Mouse (Mus musculus) heart, postnatal 4 days (tissue): ENCODE results near the gene Fsd1. TPM values are rescaled to one million over a fixed set of nuclear protein-coding genes. Genes with fewer than 3 reads are reported as not detected.

Experiments used
- DNase-seq: peaks from one replicate; pipeline ENCODE4 v3.0.0; 2021
- total RNA-seq, 2 experiments: library from RNA; stranded (reverse); gene quantifications; 2 replicates each; pipeline ENCODE4 v1.2.3; 2021

Gene Fsd1
- total RNA-seq, 2 experiments from 2014 or later = 0.34 to 1.5 TPM

DNA sequence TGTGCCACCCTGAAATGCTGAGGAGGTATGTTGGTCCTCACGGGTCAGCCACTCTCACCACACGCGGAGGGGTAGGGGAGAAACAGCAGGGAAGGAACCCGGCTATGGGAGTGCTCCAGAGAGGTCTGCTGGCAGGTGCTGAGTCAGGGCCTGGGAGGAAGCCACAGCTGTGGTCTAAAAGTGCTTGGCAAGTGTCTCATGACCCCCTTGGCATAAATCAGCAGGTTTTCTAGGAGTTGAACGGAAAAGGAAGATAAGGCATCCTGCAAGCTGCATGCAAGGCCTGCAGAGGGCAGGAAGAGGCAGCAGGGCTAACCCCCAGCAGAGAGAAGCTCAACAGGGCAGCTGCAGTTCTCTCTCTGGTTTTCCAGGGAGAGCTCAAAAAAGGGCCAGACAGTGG lies 44.6 kb downstream of the Fsd1 start:
- DNase-seq = peak; percentile 43

DNA sequence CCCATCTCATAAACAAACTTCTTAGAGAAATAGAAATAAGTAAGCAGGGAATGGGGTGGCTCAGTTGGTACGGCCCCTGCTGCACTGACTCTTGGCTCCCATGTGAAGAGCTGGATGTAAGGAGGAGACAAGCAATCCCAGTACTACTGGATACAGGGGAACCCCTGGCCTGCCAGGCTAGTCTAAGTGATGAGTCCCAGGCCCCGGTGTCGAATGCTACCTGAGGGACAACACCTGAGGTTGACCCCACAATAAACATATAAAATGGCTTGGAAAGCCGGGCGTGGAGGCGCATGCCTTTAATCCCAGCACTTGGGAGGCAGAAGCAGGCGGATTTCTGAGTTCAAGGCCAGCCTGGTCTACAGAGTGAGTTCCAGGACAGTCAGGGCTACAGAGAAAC lies 45.1 kb downstream of the Fsd1 start:
- no peak for DNase-seq

DNA sequence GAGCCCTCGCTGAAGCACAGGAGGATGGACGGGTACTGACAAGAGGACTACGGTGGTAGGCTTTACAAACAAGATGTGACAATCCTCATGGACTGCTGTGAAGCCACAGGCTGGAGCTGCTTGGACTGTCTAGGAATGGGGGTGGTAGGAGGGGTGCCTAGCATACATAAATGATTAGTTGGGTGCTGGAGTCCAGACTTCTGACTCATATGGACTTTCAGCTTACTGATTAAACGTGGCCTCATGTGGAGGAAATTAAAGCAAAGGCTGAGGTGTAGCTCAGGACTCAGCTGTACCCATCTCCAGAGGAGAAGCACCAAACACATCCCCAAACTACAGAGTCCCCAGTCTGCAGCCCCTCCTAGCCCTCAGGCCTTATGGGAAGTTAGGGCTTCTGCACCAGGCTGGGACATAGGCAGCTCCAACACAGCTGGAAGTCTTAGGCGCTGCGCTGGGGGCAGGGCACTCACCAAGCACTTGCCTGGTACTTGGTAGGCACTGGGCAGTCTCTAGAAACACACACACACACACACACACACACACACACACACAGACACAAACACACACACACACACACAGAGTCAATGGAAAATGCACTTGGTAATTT lies 45.9 kb downstream of the Fsd1 start:
- no peak for DNase-seq

DNA sequence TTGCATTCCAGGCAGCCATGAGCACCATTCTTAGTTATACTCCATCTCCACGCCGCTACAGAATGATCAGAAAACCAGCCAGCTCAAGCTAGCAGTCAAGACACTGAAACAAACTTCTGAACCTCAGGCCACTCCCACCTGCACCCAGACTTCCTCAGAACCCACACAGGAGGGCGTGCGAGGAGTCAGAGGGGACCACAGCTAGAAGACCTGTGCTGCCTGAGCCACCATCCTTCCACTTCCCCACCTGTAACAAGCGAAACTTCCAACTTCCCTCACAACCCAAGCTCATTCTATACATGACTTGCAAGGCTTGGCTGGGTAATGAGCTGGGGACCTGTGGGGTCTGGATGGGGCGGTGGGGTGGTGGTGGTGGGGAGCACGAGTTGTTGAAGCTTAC lies 46.5 kb downstream of the Fsd1 start:
- no peak for DNase-seq

DNA sequence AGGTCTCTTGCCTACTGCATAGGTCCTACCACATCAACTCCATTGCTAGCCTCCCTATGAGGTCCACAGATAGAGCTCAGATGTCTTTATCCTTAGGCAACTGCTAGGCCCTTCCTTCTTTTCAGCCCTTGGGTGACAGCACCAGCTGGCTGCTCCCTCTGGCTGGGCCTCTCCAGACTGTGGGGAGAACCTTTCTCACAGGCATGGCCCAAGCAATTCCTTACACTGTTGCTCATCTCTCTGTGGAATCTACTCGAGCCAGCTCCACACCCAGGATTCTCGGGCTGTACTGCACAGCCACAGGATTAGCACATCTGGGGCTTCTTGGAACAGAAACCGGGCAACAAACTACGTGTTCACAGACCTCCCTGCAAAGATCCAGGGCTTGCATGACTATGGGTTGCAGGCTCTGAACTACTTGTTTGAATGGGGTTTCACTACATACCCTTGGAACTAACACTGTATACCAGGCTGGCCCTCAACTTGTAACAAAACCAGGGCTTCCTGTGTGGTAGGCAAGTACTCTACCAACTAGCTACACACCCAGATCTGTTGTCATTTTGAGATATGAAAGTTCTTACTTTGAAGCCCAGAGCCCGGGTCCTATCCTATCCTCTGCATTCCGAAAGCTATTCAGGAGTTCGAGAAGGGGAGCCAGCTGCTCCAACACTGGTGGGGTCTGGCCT lies 47.9 kb downstream of the Fsd1 start:
- DNase-seq = no peak

DNA sequence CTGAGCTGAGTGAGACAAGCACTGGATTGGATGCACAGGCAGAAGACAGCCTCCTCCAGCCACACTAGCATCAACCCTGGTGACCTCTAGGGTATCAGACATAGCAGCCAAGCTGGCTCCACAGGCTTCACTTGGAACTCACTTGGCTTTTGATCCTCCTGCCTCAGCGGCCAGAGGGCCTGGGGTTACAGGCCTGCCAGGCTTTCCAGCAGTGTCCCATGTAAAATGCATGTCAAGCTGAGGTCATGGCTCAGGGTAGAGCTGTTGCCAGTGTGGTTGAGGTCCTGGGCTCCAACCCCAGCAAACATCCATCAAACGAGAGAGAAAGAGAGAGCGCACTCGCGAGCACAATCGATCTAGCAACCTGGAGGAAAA lies 48.4 kb downstream of the Fsd1 start:
- no peak for DNase-seq

DNA sequence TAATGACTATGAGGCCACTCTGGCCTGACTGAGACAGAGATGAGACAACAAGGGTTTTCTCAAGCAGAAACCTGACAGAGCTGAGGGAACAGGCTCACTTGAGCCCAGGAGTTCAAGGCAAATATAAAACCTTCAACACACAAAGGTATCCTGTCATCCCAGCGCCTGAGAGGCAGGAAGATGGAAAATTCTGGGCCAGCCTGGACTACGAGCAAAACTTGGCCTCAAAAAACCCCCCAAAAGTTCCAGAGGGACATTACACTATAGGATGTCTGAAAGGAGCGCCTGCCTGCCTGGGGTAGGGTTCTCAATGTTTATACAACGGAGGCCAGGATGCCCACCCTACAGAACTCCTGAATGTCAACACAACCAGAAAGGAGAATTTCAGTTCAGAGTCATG lies 48.9 kb downstream of the Fsd1 start:
- DNase-seq = no peak

DNA sequence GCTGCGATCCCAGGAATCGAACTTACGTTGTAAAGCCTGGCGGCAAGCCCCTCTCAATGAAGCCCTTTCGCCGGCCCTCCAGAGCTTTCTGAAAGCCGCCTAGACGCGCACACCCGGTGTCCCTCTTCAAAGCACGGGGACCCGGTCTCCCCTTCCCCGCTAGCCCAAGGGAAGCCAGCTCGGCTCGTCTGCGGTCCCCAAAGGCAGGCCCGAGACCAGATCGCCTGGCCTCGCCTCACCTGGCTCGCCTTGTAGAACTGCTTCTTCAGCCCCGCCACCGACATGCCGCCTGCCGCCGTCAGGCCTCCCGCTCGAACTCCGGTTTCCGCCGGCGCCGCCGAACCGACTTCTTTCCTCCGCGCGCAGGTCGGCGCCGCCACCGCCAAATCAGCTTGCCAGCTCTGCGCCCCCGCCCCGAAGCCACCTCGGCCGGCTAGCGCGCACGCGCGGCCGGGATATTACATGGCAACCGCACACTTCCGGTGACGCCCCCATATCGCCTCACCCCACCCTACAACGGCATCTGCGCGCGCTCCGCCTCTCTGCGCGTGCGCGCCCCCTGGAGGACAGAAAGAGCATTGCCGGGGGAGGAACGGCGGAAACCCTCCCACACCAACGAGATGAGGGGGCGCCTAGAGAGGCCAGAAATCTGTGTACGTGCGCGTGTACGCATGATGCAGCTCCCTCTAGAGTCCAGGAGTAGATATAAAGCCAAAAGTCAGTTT lies 50.0 kb downstream of the Fsd1 start, which contains the start of gene Sh3gl1:
Gene Sh3gl1 (minus strand): TSS at position 460 of the 725 bp plus-strand sequence.
- peak; percentile 100 for DNase-seq

DNA sequence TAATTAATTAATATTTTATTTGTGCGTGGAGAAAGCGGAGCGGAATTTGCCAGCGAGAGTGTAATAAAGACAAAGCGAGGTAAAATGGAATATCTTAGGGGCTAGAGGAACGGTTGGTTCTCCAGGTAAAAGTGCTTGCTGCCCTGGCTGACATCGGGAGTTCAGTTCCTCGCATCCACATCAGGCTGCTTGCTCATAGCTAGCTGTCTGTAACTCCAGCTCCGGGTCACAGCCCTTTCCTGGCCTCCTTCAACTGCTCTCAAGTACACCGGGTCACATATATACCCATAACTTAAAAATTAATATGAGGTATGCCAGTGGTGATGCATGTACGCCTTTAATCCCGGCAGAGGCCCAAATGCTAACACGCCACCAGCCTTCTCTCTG lies 50.6 kb downstream of the Fsd1 start:
- DNase-seq = no peak

DNA sequence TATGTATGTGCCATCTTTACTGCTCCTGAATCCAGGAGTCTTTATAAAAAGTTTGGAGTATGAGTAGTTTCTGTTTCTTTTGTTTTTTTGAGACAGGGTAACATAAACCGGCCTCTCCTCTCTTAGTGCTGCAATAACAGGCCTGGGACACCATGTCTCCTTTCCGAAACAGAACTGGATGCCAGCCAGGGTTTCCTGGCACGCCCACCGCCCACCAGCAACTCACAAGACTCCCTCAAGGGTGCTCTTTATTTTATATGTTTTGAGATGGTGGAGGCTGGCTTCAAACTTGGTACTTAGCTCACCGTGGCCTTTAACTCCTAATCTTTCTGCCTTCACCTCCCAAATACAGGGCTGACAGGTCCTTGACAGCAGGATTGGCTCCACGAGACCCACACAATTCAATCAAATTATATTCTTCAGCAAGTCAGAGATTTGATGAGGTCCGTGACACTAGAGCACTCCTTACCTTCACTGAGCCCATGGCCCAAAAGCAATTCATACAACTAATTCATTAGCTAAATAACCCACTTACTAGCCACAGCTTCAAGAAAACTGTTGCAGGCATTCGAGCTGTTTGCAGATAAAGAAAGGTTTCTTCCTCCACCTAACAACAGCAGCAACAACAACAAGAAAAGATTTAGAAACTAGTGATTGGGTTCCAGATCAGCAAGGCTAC lies 52.4 kb downstream of the Fsd1 start:
- no peak for DNase-seq

DNA sequence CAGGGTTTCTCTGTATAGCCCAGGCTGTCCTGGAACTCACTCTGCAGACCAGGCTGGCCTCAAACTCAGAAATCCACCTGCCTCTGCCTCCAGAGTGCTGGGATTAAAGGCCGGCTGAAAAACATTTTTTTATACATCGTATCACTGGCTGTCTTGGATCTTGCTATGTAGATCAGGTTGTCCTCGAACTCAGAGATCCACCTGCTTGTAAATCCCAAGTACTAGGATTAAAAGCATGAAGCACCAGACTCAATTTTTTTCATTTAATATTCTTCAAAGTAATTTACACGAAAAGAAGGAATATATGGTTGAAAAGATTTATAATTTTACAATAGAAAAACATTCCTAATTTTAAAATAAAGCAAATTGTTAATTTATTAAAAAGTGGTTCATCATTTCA lies 53.0 kb downstream of the Fsd1 start:
- no peak for DNase-seq

DNA sequence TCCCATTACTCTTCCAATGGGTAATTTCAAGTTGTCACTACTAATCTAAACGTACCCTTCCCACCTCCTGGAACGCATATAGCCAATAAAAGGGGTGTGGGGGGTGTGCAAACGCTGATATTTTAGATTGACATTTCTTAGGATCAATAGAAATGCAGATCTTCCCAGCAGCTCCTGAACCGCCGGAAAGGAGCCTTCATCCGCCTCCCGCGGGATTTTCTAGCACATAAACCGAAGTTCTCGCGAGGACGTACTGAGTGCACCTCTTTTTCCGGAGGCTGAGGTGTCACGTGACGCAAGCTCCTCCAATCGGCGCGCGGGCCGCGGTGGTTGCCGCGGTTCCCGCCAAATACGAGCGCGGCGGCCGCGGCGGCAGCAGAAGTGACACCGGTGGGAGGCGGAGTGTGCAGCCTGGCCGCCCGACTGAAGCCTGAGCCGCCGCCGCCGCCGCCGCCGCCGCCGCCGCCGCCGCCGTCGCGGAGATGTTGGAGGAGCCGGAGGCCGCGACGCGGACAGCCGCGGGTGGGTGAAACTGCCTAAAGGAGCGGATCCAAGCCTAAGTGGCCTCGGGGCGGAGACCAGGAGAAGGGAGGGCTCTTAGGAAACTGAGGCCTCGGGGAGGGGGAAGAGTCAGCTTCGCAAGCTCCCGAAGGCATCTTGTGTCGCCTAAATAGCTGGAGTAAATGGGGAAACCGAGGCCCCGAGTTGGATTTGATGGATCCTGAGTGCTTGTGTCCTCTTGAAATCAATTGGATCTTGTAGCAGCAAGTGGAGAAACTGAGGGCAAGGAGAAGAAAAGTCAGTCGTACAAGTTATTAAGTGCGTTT lies 53.9 kb downstream of the Fsd1 start, which contains the start of gene Chaf1a:
Gene Chaf1a (plus strand): TSS at position 410 of the 827 bp plus-strand sequence.
- peak; percentile 98 for DNase-seq

DNA sequence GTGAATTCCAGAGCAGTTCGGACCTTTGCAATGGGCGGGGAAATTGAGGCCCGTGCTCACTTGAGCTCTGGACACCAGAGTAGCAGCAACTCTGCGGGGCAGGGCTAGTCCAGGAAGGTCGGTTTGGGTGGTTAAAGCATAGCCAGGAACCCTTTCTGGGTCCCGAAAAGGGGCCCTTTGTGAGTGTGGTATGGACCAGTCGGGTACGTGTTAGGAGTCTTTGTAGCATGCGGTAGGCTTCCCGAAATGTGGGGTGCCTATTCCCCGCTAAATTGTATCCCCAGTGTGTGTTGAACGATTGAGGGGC lies 54.5 kb downstream of the Fsd1 start:
- no peak for DNase-seq

Other genes starting within 250 kb of the Fsd1 start
- gene Adgre4, start 236.5 kb upstream of the Fsd1 start, total RNA-seq = under 1 TPM; 0.32 to 0.41 TPM
- gene Zfp119a, start 107.6 kb upstream of the Fsd1 start, total RNA-seq = 1 to 10 TPM; 5.8 TPM
- gene Zfp959, start 94.4 kb upstream of the Fsd1 start, total RNA-seq = 1 to 10 TPM; 5.1 to 5.6 TPM
- 1 to 10 TPM; 3.3 to 4.0 TPM for gene Zfp119b, start 37.0 kb upstream of the Fsd1 start, total RNA-seq
- gene Ebi3, start 33.9 kb upstream of the Fsd1 start, total RNA-seq = under 1 TPM; 0.61 to 0.71 TPM
- gene Yju2, start 27.4 kb upstream of the Fsd1 start, total RNA-seq = 10 to 100 TPM; 14.8 to 14.9 TPM
- 1 to 10 TPM; 3.7 to 4.6 TPM for gene Shd, start 16.0 kb upstream of the Fsd1 start, total RNA-seq
- 10 to 100 TPM; 13.3 to 15.2 TPM for gene Stap2, start 19.1 kb downstream of the Fsd1 start, total RNA-seq
- gene Mpnd, start 19.2 kb downstream of the Fsd1 start, total RNA-seq = 10 to 100 TPM; 42.7 to 44.7 TPM
- 10 to 100 TPM; 37.8 to 38.5 TPM for gene Sh3gl1, start 50.1 kb downstream of the Fsd1 start, total RNA-seq
- gene Chaf1a, start 53.9 kb downstream of the Fsd1 start, total RNA-seq = 10 to 100 TPM; 13.3 to 14.8 TPM
- gene Ubxn6, start 88.5 kb downstream of the Fsd1 start, total RNA-seq = 10 to 100 TPM; 50.8 to 57.5 TPM
- gene Hdgfl2, start 93.1 kb downstream of the Fsd1 start, total RNA-seq = 10 to 100 TPM; 52.8 to 55.9 TPM
- 10 to 100 TPM; 71.5 to 79.8 TPM for gene Plin4, start 123.3 kb downstream of the Fsd1 start, total RNA-seq
- 10 to 100 TPM; 61.6 to 67.6 TPM for gene Plin5, start 131.1 kb downstream of the Fsd1 start, total RNA-seq
- 1 to 10 TPM; 5.2 TPM for gene Lrg1, start 135.5 kb downstream of the Fsd1 start, total RNA-seq
- 1 to 10 TPM; 6.3 to 7.2 TPM for gene Sema6b, start 153.8 kb downstream of the Fsd1 start, total RNA-seq
- gene Tnfaip8l1, start 176.0 kb downstream of the Fsd1 start, total RNA-seq = 1 to 10 TPM; 5.9 to 6.0 TPM
- 10 to 100 TPM; 43.4 to 48.8 TPM for gene Mydgf, start 197.4 kb downstream of the Fsd1 start, total RNA-seq
- 10 to 100 TPM; 29.1 to 31.2 TPM for gene Dpp9, start 232.4 kb downstream of the Fsd1 start, total RNA-seq